Mouse (Mus musculus) heart, postnatal 14 days (tissue): Measurements from ENCODE around the gene Yjefn3. TPM values are rescaled to one million over a fixed set of nuclear protein-coding genes. Genes with fewer than 3 reads are reported as not detected.

Source experiments
- DNase-seq, 2 experiments: peaks; one replicate each; pipeline ENCODE4 v3.0.0; 2021 to 2022
- intact Hi-C: fragments of 180-260 bp; cut with DNase I; formaldehyde crosslinking; loops from one replicate; pipeline ENCODE4 v1.15.1; 2025
- total RNA-seq, 2 experiments: library from RNA; stranded (reverse); gene quantifications; 2 replicates each; pipeline ENCODE4 v1.2.3; 2021

Yjefn3 gene
- total RNA-seq, 2 experiments from 2014 or later = 10.4 to 10.7 TPM

GRCm38 (mm10) chr8:69912478-69913074 lies 10.1 kb upstream of the Yjefn3 start:
- DNase-seq = no peak
- intact Hi-C loops = no loop called here

GRCm38 (mm10) chr8:69911917-69912316 lies 9.4 kb upstream of the Yjefn3 start:
- intact Hi-C loops = no loop called here
- DNase-seq = no peak

GRCm38 (mm10) chr8:69907106-69907505 lies 4.6 kb upstream of the Yjefn3 start:
- no peak for DNase-seq
- intact Hi-C loops = no loop called here

GRCm38 (mm10) chr8:69906260-69906659 lies 3.7 kb upstream of the Yjefn3 start:
- intact Hi-C loops = no loop called here
- no peak for DNase-seq

GRCm38 (mm10) chr8:69904096-69904495 lies 1.6 kb upstream of the Yjefn3 start:
- intact Hi-C loops = no loop called here
- no peak for DNase-seq

- intact Hi-C loops = no loop called here
These were observed 591 bp upstream of the Yjefn3 start for GRCm38 (mm10) chr8:69903063-69903542.

GRCm38 (mm10) chr8:69901484-69902162 lies 889 bp downstream of the Yjefn3 start:
- intact Hi-C loops = no loop called here
- peak; percentile 97 to 99 for DNase-seq

More at GRCm38 (mm10) chr8:69903063-69903542, 591 bp upstream of the Yjefn3 start:
- peak; percentile 98 to 99 for DNase-seq

GRCm38 (mm10) chr8:69900895-69901451 lies 1.5 kb downstream of the Yjefn3 start:
- intact Hi-C loops = no loop called here
- DNase-seq = no peak

GRCm38 (mm10) chr8:69899876-69900275 lies 2.6 kb downstream of the Yjefn3 start:
- intact Hi-C loops = loop anchor here (10.0 kb wide), 1 partner anchor 275 kb away; the partner anchor contains the start of gene Zfp868

GRCm38 (mm10) chr8:69897857-69898256 lies 4.7 kb downstream of the Yjefn3 start:
- intact Hi-C loops = loop anchor here (10.0 kb wide), 1 partner anchor 273 kb away; the partner anchor contains the start of gene Zfp868
- no peak for DNase-seq

More at GRCm38 (mm10) chr8:69899876-69900275, 2.6 kb downstream of the Yjefn3 start:
- no peak for DNase-seq

GRCm38 (mm10) chr8:69895772-69896451 lies 6.6 kb downstream of the Yjefn3 start:
- no peak for DNase-seq
- intact Hi-C loops = loop anchor here (10.0 kb wide), 1 partner anchor 271 kb away; the partner anchor contains the start of gene Zfp868

- no peak for DNase-seq
- intact Hi-C loops = loop anchor here (10.0 kb wide), 1 partner anchor 270 kb away; the partner anchor contains the start of gene Zfp868
These were observed 7.6 kb downstream of the Yjefn3 start for GRCm38 (mm10) chr8:69894836-69895332.

GRCm38 (mm10) chr8:69893863-69894262 lies 8.6 kb downstream of the Yjefn3 start:
- intact Hi-C loops = loop anchor here (10.0 kb wide), 1 partner anchor 269 kb away; the partner anchor contains the start of gene Zfp868
- peak; percentile 41 to 76 for DNase-seq

GRCm38 (mm10) chr8:69890813-69891241 lies 11.7 kb downstream of the Yjefn3 start:
- DNase-seq = peak in 1 of 2 experiments; percentile 62
- intact Hi-C loops = loop anchor here (10.0 kb wide), 1 partner anchor 266 kb away; the partner anchor contains the start of gene Zfp868

- intact Hi-C loops = loop anchor here (2.0 kb wide), 1 partner anchor 14 kb away; no protein-coding TSS in a partner anchor
- no peak for DNase-seq
These were observed 13.6 kb downstream of the Yjefn3 start for GRCm38 (mm10) chr8:69888902-69889301.

GRCm38 (mm10) chr8:69888244-69888866 lies 14.2 kb downstream of the Yjefn3 start:
- intact Hi-C loops = loop anchor here (2.0 kb wide), 1 partner anchor 14 kb away; no protein-coding TSS in a partner anchor
- DNase-seq = peak in 1 of 2 experiments; percentile 39

GRCm38 (mm10) chr8:69887289-69888243 lies 14.9 kb downstream of the Yjefn3 start, which contains the start of gene Cilp2:
TSS of gene Cilp2 (minus strand) at chr8:69887687.
- intact Hi-C loops = loop anchor here (2.0 kb wide), 1 partner anchor 13 kb away; no protein-coding TSS in a partner anchor
- peak; percentile 45 for DNase-seq

- intact Hi-C loops = no loop called here
- no peak for DNase-seq
These were observed 18.4 kb downstream of the Yjefn3 start for GRCm38 (mm10) chr8:69884141-69884540.
